Mouse (Mus musculus) hindlimb bud, embryonic 11.5 days (tissue): ENCODE measurements around the gene Kmt5c.

Experiments
- DNase-seq: peaks from one replicate; pipeline ENCODE4 v3.0.0-alpha.2; 2012; ENCODE audit warnings: low read depth, low spot score; ENCODE audit errors: extremely low spot score

Kmt5c gene

GRCm38 (mm10) chr7:4739544-4740275 is at the start of gene Kmt5c:
TSS of gene Kmt5c (plus strand) at chr7:4740115.
- peak; percentile 100 for DNase-seq

DNA sequence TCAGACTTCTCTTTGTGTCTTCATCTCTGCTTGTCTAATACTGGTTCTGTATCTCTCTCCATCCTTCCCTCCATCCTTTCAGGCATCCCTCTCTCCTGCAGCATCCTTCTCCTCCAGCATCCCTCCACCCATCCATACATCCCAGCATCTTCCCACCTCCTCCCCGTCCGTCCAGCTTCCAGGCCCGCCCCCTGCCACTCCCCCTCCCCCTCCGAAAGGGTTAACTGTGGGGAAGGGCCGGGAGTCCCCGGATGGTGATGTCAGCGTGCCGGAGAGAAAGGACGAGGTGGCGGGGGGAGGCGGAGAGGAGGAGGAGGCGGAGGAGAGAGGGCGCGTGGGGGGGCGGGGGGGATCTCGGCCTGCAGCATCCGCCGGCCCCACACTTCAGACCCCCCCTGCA is 49.5 kb upstream of the Kmt5c start, which contains the start of gene Brsk1:
Gene Brsk1 (plus strand): TSS at position 218 of the 400 bp plus-strand sequence.
- DNase-seq: peak; percentile 39

GRCm38 (mm10) chr7:4690951-4691653 is 48.8 kb upstream of the Kmt5c start:
- DNase-seq: no peak

DNA sequence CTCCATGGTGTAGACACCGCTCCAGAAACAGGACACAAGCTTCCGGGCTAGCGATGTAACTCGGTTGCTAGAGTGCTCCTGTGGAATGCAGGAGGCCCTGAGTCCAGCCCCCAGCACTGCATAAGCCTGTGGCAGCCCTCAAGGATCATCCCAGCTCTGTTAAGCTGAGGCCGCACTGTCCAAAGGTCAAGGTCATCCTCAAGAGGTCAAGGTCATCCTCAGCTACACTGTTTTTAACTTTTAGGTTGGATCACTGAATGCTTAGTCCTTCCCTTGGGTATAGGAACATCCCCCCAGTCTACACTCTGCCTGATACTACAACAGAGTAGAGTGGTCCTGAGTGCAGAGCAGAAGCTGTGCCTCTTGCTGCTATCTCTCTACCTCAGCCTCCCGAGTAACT is 46.9 kb upstream of the Kmt5c start:
- no peak for DNase-seq

DNA sequence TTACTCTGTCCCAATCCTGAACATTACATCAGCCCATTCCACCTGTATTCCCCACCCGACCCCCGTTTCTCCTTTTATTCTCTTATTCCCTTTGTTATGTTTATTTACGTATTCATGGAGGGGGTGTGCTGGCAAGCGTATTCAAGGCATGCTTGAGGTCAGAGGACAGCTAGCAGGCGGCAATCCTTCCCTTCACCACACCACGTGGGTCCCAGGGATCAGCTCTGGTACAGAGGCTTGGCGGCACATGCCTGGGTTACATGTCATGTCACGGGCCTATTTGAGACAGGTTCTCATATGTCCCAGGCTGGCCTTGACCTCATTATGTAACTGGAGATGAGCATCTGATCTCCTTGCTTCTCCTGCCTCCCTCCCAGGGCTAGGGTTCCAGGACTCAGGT is 37.6 kb upstream of the Kmt5c start:
- no peak for DNase-seq

DNA sequence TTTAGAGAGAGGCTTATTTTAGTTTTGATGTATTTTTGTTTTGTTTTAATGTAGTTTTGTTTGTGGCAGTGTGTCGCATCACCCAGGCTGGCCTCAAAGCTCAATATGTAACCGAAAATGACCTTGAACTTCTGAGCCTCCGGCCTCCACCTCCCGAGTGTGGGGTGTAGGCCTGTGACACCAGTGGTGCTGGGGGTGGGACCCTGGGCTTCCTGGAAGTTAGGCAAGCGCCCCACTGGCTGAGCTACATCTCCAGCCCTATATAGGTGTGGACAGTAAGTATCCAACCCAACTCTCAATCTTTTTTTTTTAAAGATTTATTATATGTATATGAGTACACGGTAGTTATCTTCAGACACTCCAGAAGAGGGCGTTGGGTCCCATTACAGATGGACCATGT is 36.7 kb upstream of the Kmt5c start:
- DNase-seq: no peak

- no peak for DNase-seq
Measured at GRCm38 (mm10) chr7:4705098-4705497, 34.8 kb upstream of the Kmt5c start.

DNA sequence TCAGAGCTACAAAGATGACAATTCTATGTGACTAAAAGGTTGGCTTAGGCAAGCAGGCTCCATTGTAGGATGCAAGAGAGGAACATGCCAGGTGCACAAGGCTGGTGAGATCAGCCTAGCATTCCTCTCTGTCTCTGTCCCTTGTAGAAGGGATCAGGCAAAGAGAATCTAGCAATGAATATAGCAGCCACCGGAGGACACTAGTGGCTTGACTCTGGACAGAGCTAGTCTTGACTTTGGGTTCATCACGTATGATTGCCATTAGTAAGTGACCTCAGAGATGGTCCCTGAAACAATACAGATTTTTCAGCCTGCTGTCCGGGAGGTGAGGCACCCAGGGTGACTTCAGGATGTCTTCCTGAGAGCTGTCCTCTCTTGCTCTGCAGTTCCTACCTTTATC is 27.3 kb upstream of the Kmt5c start:
- DNase-seq: no peak

DNA sequence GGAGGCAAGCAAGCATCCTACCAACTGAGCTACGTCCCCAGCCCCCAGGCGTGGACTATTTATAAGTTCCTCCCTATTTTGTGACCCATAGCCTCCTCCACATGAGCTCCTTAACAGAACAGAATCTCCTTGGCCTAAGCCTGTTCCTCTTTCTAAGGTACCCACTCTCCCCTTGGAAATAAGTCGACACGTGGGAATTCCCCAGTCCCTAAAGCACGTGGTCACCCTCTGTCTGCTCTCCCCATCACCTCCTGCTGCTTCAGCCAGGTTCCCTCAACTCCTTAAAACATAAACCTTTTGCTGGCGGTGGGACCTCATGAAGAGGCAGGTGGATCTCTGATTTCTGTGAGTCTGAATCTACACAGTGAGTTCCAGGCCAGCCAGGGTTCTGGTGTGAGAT is 23.0 kb upstream of the Kmt5c start:
- DNase-seq: no peak

DNA sequence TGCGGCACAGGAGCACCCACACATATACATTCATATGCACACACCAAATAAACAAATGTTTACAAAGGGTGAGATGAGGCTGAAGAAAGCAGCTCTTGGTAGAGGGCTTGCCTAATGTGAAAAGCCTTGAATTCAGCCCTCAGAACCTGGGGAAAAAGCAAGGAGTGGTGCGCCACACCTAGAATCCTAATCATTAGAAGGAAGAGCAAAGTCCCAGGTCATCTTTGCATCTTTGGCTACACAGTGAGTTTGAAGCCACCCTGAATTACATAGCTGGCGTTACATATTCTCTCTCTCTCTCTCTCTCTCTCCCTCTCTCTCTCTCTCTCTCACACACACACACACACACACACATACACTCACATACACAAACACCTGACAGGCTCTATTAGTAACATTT is 20.6 kb upstream of the Kmt5c start:
- DNase-seq: no peak

- no peak for DNase-seq
Measured at GRCm38 (mm10) chr7:4723508-4723907, 16.4 kb upstream of the Kmt5c start.

- no peak for DNase-seq
Measured at GRCm38 (mm10) chr7:4724359-4724758, 15.6 kb upstream of the Kmt5c start.

DNA sequence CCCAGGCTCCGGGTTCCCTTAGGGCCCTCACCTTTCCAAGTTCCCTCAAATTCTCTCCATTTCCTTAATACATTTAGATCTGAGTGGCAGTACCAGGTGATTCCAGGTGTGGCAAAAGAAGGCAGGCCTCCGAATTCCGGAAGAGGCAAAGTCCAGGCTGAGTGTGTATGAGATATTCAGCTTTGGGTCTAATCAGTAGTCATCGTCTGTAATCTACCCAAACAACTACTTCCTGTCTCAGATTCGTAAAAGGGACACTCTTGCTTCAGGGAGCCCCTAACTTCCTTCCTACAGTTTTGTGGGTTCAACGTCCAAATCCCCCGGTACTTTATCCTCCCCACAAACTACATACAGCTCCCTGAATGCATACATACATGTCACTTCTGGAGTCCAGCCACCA is 14.7 kb upstream of the Kmt5c start, which contains the start of gene Tmem150b:
Gene Tmem150b (minus strand): TSS at position 81 of the 400 bp plus-strand sequence.
- DNase-seq: no peak

- DNase-seq: no peak
Measured at GRCm38 (mm10) chr7:4731090-4731489, 8.8 kb upstream of the Kmt5c start.

GRCm38 (mm10) chr7:4732968-4733392 is 6.9 kb upstream of the Kmt5c start:
- no peak for DNase-seq

- no peak for DNase-seq
Measured at GRCm38 (mm10) chr7:4739041-4739543, 823 bp upstream of the Kmt5c start.

- no peak for DNase-seq
Measured at GRCm38 (mm10) chr7:4740309-4740727, 403 bp downstream of the Kmt5c start.

- no peak for DNase-seq
Measured at GRCm38 (mm10) chr7:4741151-4741550, 1.2 kb downstream of the Kmt5c start.

DNA sequence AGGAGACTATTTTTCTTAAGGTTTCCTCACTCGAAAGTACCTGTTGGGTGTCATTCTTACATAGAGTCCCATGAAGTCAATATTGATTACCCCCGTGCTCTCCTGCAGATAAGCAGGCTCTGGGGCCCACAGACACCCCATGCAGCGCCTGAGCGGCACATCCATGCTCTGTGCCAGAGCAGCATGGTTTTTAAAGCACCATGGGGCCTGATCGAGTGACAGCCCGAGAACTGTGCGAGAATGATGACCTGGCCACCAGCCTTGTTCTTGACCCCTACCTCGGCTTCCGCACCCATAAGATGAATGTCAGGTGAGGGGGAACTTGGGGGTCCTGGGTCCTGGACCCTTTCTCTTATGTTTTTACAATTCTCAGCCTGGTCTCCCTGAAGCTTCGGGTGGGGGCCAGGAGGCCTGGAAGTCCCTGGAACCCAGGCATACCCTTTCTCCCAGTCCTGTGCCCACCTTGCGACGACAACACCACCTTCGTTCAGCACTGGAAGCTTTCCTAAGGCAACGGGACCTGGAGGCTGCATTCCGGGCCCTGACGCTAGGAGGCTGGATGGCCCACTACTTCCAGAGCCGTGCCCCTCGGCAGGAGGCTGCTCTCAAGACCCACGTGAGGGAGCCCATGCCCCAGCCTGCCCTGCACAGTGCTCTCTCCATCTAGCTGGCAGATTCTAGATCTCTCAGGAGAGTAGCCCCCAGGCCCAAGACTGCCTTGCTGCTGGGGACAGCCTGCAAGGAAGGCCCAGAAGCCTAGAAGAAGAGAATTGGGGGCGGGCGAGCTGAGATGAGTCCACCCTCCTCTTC is 2.0 kb downstream of the Kmt5c start:
- DNase-seq: no peak

DNA sequence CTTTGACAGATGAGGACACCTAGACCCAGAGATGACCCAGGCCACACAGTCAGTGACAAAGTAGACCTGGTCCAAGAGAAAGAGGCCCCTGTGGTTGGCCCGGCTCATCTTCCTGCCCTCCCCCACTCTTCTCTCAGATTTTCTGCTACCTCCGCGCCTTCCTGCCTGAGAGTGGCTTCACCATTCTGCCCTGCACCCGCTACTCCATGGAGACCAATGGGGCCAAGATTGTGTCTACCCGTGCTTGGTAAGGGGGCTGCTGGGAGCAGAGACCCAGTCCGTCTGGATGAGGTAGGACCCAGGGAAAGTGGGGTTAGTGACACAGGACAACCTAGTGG is 2.5 kb downstream of the Kmt5c start:
- DNase-seq: no peak

DNA sequence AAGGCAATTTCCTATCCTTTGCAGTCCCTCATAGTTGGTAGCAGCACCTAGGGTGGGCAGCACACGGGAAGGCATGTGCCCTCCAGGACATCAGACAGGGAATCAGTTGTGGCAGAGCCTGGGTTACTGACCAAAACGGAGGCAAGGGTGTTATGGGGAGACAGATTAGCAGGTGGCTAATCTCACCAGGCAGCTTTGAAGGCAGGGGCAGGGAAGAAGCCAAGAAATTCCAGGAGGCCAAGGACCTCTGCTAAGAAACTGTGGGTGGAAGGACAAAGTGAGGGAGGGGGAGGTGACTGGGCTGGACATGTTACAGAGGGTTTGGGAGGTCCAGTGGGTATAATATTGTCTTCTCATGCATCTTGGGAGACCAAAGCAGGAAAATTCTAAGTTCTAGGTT is 3.4 kb downstream of the Kmt5c start:
- DNase-seq: no peak
